Mouse (Mus musculus) ovary, postnatal 14 days (tissue): Measurements from ENCODE around the gene Sema3a.
"Not testable (repeated sequence)": the region's sequence is repeated elsewhere in the genome, so short reads cannot be mapped to it uniquely, and the experiment has no call there.

Source experiments
- DNase-seq: peaks from one replicate; pipeline ENCODE4 v3.0.0; 2022; ENCODE audit warnings: low spot score

Sema3a gene

DNA sequence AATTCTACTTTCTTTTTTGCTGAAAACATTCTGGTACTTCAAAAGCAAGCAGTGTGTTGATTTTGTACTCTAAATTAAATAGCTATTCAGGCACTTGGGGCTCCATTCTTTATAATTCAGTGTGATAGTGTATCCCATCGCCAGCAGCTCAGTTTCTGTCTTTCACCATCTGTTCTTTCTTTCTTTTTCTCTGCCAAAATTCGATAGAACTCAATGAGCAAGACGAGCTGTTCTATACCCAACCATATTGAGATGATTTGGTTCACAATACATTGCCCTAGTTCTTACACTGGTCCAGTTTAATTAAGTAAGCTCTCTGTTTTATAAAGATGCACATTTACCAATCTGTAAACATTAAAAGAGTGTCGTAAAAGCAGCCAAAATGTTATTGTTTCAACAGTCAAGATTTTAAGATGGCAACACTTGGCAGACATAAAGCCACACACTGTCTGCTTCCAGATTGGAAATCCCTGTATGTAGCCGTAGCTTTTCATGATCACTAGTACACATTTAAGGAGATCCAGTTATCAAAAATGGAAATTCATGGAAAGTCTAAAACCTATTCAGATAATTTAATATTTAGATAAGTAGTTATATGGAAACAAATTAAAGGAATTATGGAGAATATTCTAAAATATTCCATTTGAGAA is 296.2 kb downstream of the Sema3a start:
- no peak for DNase-seq

DNA sequence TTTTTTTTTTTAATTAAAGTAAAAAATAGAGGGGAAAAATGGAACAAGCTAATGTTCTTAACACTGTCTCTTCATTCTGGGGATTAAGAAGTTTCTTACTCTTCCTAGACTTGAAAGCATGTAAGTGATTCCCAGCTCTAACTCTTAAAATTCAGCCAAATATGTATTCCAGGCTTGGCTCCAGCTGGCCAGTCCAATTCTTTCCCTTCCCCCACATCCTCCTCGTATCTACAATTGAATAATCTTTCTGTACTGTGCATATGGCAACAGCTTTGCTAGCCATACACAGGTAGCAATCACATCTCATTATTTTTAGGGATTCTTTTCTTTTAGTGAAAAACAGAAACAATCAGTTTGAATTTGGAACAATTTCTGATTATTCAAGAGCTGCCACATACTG is 303.5 kb downstream of the Sema3a start:
- no peak for DNase-seq

DNA sequence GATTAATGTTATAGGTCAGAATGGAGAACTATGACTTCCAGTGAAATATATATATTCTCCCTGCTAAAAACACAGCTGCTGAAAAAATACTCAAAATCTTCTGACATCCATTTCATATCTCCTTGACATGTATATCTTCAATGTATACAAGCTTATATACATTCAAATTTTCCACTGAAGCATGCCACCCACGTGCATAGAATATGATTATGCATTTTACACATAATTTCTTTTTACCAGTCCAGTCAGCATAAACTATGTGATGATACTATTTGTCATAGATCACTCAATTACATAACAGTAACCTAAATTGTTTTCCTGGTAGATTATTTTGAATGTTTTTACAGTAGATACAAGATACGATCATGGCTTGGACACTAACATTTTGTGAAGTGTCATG is 306.6 kb downstream of the Sema3a start:
- DNase-seq, result no peak

DNA sequence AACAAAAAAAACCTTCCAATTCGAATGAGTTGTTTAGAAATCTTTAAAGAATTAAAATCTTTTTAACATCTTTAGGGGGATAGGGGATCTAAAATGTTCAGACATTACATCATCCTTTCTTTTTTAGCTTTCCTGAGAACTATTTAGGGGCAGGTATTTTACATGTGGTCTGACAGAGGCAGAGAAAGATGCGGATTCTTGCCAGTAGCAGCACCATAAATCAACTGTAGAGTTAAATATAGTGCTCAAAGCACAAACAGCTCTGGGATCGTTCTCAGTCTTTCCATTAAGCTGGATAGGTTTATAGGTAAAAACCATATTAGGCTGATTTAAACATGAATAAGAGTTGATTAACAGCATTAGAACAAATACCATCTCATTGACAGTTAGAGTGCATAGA is 307.4 kb downstream of the Sema3a start:
- DNase-seq, result no peak

DNA sequence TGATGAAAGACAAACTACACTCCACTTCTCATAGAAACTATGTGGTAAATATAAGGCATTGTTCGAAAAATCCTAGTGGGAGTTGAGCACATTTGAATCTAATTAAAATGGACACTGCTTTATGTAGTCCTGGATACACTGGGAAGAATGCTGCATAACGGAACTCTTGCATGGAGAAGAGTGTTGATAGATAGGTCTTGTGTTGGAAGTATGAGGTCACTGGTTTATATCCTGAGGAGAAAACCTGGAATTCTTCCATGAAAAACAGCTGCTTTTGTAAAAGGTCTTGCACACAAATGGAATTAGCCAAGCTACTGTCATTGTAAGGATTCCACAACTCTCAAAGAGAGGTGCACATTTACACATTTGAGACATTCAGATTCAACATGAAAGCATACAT is 308.1 kb downstream of the Sema3a start:
- no peak for DNase-seq

DNA sequence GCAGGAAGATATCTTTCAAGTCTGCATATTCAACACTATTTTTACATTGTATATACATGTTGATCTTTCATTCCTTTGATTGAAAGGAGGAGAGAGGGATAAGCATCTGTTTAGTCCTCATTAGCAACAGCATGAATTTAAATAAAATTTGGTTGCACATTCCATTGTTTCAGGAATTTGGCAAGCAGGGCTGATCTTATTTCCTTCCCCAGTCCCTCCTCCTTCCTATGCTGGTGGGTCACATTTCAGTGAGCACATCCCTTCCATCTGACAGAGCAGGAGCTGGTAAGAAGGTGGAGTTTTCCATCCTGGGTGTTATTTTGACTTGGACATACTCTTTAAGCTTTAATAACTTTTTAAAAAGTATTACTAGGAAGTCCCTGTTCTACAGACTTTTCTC is 315.9 kb downstream of the Sema3a start:
- DNase-seq, result no peak

DNA sequence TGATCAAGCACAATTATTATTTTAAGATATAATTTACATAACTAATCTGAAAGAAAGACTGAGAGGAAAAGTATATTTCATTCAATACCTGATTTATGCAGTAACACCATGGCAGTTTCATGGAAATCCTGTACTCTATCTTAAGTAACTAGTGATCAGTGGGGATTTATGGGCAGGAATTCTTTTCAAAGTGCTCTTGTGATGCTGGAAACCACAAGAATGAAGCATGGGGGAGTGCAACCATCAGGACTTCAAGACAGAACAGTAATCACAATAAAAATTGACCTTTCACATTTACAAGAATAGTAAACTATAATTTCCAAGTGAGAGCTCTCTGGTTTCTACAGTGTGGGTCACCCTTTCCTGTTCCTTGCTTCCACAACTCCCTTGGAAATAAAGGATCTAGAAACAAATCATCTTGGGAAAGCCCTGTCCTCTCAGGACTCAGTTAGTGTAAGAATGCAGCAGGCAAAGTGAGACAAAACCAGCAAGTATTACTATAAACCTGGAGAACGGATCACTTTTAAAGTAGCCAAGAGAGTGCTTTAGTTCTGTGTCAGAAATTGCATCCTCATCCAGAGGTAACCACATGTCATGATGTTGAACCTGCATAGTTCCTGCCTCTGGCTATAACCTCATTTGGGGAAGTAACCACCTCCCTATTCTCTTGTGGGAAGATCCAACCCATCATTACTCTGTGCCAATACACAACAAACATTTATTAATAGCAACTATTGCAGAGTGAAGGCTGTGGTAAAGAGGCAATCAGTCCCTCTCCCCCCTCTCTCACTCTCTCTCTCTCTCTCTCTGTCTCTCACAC is 335.2 kb downstream of the Sema3a start:
- no peak for DNase-seq

DNA sequence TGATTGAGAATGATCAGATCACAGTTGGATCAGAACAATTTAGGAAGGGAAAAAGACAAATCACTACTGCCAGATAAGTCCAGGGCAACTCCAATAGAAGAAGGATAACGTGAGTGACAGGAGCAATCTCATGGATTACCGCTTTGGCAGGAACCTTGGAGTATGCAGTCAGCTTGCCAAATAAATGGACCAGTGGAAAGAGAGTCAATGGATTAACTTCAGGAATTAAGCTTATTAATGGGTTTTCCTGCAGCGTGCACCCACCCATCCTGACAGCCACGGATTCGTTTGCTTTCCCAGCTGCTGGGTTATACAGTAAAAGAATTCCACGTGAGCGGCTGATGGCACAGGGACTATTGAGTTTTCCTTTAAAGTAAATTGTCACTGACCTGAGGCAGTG is 343.6 kb downstream of the Sema3a start:
- DNase-seq, result no peak

DNA sequence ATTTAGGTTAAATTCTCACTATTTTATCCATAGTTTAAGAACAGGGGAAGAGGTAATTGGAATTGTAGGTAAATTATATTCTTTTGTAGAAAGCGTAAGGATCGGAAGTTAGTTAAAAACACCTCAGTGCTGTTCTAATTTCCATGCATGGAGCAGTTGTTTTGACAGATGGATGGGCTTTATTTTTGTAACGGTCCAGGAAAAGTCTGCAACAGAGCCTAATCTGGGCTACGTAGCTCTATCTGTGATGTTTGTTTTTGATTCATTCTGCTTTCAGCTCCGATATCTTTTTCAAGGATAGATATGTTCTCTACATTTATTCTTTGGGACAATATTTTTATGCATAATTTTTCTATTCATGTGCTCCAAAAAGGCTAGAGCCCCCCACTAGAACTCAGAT is 344.2 kb downstream of the Sema3a start:
- DNase-seq, result no peak

DNA sequence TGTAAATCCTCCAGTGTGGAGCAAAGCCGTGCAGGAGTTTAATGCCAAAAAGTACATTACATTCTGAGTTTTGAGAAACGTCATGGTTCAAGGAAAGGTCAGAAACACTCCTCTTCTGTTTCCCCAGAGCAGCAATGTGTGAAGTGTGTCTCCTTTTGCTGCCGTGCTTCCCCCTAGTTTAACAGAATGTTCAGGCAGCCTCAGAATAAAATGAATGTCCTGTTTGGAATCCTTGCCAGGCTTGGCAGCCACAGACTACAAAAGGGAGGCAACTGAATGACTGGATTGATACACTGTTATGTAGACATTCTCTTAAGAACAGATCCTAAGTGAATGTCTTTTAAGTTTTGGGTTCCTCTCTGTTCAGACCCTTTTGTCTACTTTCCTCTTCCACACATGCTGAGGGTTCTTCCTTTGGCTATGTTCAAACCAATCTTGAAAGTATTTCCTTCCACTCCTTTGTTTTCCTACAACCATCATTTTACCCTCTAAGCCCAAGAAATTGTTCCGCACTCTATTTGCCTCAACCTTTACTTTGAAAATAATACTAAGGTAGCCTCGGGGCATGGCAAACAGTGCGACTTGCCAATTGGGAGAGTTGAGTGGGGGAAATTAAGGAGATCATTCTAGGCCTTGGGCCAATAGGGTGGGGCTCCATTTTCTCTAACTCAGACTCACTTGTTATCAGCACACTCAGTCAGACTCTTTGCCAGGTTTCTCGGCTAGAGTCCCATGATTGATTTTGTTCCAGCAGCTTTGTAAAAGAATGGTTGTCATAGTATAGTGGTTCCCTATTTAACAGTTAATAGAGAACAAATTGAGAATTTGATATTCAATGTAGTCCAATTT is 345.1 kb downstream of the Sema3a start:
- peak; percentile 33 for DNase-seq

DNA sequence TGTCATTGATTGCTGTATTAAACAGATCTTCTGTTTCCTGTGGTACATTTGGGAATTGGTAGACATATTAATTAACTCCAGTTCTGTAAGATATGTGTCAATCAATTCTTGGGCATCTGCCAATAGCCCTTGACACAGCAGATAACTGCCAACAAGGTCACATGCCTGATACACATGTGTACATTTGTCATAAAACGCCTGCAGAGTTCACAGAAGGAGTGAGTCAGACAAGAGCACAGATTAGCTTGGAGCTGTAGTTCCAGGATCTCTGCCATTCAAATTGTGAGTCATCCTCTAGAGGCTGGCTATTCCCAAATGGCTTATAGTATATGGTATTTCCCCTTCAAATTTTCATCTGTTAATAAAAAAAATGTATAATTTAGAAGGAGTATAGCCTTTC is 352.4 kb downstream of the Sema3a start:
- no peak for DNase-seq

DNA sequence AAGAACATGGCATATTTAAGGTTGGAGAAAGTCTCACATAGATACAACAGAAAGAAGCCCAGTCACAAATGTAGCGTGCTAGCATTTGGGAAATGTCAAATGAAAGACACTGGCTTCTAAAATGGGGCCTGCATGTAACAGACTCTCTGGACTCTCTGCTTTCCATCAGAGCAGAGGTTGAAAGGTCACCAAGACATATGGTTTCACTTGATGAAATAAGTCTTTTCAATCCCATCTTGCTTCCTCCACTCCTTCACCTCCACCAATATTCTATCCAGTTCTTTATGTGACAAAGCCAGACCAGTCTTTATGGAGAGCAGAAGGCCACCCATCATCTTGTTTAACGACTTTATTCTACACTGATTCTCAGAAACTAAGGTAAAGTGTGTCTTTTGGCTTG is 363.5 kb downstream of the Sema3a start:
- no peak for DNase-seq

DNA sequence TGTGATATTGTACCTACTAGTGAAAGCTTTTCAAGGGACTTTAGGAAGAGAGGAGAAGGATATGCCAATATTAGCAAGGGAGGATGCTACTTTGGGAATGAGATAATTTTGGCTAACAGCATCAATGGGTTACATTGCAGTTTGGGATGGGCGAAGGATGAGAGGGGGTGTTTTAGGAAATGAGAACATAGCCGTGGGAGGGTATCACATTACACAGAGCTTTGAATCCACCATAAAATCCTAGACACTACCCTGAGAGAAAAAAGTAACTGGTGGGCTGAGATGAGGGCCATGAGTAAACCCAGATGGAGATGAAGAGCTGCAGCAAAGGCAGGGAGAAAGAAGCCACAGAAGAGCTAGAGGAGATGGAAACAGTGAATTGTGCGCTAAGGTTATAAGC is 370.8 kb downstream of the Sema3a start:
- not testable (repeated sequence) for DNase-seq

DNA sequence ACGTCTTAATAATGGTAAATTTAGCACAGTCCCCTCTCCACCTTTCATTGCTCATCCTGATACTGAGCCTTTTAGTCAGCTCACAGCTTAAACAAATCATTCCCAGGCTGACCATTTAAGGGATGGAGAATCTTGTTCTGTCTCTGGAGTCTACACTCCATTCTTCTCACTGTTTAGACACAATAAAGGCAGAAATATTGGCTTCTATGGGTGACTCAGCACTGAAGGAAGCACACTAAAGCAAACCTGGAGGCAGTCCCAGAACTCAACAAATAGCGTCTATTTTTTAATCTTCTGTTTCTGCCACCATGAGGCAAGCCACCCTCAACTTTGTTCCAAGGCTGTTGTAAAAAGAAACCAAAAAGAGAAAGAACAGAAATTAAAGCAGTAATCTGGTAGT is 374.6 kb downstream of the Sema3a start:
- DNase-seq, result no peak

DNA sequence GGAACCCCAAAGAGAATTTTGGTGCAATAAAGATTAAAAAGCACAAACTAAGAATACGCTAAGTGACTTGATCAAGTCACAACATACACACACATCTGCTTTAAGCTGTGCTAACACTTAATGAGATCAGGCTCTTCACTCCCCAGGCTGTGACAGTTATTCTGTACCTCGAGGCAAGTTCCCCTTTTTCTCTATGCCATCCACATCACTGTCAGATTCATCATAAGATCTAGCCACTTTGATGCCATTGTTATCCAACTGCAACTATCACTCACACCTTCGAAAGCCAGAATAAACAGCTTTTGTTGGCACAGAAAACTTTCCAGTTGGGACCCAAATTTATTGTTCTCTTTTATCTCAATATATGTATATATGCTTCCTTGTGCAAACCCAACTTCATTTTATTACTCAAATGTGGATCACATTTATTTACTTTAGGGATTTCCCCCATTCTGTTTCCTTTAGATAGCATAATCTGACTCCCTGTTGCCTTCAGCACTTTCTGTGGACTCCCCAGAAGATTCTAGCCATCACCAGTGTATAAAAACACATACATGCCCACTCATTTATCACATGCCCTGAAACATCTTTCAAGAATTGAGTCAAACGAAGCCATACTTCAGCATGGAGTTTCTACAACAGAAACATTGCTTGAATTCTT is 380.8 kb downstream of the Sema3a start:
- no peak for DNase-seq

DNA sequence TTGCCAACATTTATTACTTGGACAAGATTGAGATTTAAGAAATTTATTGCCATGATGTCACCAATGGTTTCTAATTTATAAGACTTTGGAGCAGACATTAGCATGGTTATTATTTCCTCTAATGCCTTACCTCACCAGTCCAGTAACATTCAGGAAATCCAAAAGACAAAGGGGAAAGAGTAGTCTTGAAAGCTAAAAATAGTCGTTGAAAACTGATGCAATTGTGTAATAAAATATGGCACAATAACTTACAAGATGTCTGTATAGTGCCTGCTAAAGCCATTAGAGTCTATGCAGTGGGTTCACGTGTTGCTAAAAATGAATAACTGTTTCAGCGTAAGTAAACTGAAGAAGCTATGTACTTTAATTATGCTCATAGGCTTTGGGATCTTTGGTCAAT is 383.9 kb downstream of the Sema3a start:
- no peak for DNase-seq

DNA sequence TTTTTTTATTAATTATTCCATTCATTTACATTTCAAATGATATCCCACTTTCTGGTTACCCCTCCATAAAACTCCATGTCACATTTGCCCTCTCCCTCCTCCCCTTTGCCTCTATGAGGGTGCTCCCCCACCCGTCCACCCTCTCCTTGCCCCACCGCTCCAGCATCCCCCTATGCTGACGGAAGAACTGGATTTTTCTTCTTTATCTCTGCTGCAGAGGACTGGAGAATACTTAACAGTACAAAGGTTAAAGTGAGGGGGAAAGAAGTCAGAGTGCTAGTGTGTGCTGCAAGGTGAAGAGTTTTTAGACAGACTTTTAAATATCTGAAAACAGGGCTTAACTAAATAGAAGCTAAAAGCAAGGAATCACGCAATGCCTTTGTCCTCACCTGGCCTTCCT is 391.8 kb downstream of the Sema3a start:
- DNase-seq, result no peak

DNA sequence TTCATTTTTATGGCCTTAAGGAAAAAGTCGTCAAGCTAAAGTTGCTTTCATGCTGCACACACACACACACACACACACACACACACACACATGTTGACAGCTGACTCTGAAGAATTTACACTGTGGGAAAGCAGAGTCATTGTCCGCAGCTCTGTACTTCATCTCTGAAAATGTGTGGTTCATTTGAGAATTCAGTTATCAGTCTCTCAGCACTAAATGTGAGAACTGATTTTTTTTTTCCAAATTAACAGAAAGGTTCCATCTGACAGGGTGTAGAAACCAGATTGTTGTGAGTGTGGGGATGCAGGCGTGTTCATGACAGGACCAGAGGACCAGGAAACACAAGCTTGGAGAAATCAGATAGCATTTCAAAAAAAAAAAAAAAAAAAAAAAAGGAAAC is 400.4 kb downstream of the Sema3a start:
- no peak for DNase-seq

DNA sequence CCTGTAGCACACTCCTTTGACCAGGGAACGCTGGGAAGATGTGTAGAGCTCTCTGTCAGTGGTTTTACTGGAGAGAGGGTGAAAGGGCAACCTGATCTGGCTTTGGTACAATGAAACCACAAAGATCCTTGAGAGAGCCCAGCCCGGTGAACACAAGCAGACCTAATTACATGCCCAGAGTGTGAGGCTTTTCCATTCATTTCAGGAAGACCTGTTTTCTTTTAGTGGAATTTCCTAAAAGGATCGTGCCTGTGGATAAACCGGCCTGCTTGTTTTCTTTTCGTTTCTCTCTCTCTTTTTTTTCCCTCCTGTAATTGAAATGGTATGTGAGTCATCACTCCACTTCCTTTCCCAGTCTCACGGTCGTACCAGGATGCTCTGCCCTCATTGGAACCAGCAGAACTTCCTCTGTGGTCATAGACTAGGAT is 401.8 kb downstream of the Sema3a start:
- no peak for DNase-seq

DNA sequence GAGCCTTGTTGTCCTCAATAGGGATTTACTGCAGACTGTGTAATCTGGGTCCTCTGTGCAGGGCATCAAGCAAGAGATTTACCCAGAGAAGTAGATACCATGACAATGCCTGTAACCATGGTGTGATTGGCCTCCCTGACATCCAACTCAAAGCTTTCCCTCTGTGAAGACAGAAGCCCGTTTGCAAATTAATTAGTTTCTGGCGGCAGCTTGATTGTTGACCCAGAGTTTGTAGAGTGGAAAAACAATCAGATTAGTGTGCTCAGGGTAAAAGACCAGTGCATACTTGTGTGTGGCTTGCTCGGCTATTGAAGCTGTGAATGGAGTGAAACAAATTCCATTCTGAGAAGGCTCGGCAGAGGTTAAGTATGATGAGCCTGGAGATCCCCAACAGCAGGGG is 404.0 kb downstream of the Sema3a start:
- no peak for DNase-seq

DNA sequence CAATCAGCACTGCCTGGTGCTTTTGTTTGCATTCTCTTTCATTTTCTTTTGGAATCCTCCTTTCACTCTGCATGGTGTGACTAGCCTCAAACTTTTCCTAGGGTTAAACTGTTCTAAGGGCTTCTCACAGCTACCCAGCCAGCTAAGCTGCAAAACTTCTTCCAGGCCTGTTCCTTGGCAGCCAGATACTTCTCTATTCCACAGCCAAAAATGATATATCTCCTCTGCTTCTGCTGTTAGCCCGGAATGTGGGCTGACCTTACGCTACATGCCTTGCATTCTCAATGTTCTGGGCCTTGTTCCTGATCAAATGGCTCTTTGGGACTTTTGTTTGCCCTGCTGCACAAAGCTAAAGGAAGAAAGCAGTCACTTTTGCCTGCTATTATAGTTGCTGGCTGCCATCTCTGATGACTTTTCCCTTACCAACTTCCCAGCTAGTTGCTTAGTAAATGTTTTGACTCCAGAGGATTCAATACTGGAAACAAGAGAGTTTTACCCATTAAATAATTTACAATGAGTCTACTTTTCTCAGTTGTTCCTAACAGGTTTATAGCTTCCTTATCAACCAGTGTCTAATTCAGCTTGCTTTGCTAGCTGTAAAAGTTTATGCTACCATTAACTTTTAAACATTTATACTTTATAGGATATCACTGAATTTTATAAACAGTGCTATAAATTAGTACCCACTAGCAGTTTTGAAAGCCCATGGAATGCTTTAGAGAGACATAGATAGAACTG is 422.4 kb downstream of the Sema3a start:
- DNase-seq, result no peak

DNA sequence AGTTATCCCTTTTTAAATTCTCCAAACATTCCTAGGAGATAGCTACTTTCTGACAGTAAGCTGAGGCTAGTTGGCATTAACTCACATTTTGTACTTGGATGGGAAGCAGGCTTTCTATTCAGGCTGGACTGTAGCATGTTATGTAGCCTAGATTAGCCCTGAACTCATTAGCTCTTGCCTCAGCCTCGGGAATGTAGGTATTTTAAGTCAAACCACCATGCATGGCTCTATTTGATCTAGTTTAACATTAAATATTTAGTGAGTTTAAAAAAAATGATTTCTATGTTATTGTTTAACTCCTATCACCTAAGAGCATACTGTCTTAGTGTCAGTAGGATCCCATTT is 423.0 kb downstream of the Sema3a start:
- DNase-seq, result no peak
